Mouse (Mus musculus): ENCODE measurements at regions not wholly inside any gene's neighbourhood (a gene's known extent, or its start where the extent isn't known, plus 50 kb on each side); places are given as distances from the start of the nearest gene placed in this dataset.

DNA sequence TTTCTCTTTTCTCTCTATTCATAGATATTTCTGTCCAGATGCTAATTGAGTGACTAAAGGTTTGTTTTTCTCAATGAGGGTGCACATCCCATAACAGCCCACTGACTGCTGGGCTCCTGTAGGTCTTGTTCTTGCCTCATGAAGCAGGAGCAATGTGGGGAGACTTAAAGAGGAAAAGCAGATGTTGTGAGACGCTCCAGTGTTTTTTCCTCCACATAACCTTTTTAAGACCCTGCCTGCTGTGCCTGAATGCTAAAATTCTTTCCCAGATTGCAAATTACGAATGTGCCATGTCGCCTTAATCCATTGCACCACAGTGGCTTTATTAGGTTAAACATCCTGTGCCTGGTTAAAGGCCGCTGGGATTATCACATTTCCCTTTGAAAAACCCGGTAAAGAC, 165.5 kb upstream of the Zfhx3 start:
- no peaks in the 10 kb centered on the region for H3K4me1 ChIP-seq (ENCODE audit: control insufficient read depth, insufficient read depth, low read length)
- TF ChIP-seq CTCF (IDR thresholded peaks at IDR 0.05; ENCODE audit: extremely low read depth, insufficient read depth, low read length) (no peak), POLR2A (IDR thresholded peaks at IDR 0.05; ENCODE audit: extremely low read depth, insufficient read depth, low read length) (no peak)

GRCm38 (mm10) chr8:107785771-107786170, 156.7 kb upstream of the Zfhx3 start:
- H3K4me1 ChIP-seq (ENCODE audit: control insufficient read depth, insufficient read depth, low read length), result no peaks in the 10 kb centered on the region
- no peak overlapping the region for H3K27ac ChIP-seq (ENCODE audit: insufficient read depth, low read length)
- TF ChIP-seq CTCF (IDR thresholded peaks at IDR 0.05; ENCODE audit: extremely low read depth, insufficient read depth, low read length) (no peak), POLR2A (IDR thresholded peaks at IDR 0.05; ENCODE audit: extremely low read depth, insufficient read depth, low read length) (no peak)
- H3K4me3 ChIP-seq (ENCODE audit: insufficient read depth, low read length), result no peak overlapping the region

More for the DNA sequence above, 165.5 kb upstream of the Zfhx3 start:
- no peak overlapping the region for H3K27ac ChIP-seq (ENCODE audit: insufficient read depth, low read length)
- no peak overlapping the region for H3K4me3 ChIP-seq (ENCODE audit: insufficient read depth, low read length)

- H3K4me1 ChIP-seq (ENCODE audit: control insufficient read depth, insufficient read depth, low read length), result no peaks in the 10 kb centered on the region
- no peak overlapping the region for H3K27ac ChIP-seq (ENCODE audit: insufficient read depth, low read length)
- no peak overlapping the region for H3K4me3 ChIP-seq (ENCODE audit: insufficient read depth, low read length)
- TF ChIP-seq CTCF (IDR thresholded peaks at IDR 0.05; ENCODE audit: extremely low read depth, insufficient read depth, low read length), result no peak
- no peak for TF ChIP-seq POLR2A (IDR thresholded peaks at IDR 0.05; ENCODE audit: extremely low read depth, insufficient read depth, low read length)
These were observed 150.2 kb upstream of the Zfhx3 start for GRCm38 (mm10) chr8:107792286-107792685.

- H3K4me1 ChIP-seq (ENCODE audit: control insufficient read depth, insufficient read depth, low read length), result no peaks in the 10 kb centered on the region
- H3K4me3 ChIP-seq (ENCODE audit: insufficient read depth, low read length), result no peak overlapping the region
- no peak overlapping the region for H3K27ac ChIP-seq (ENCODE audit: insufficient read depth, low read length)
- TF ChIP-seq CTCF (IDR thresholded peaks at IDR 0.05; ENCODE audit: extremely low read depth, insufficient read depth, low read length), result no peak
- TF ChIP-seq POLR2A (IDR thresholded peaks at IDR 0.05; ENCODE audit: extremely low read depth, insufficient read depth, low read length), result no peak
These were observed 127.5 kb upstream of the Zfhx3 start for GRCm38 (mm10) chr8:107814931-107815330.

DNA sequence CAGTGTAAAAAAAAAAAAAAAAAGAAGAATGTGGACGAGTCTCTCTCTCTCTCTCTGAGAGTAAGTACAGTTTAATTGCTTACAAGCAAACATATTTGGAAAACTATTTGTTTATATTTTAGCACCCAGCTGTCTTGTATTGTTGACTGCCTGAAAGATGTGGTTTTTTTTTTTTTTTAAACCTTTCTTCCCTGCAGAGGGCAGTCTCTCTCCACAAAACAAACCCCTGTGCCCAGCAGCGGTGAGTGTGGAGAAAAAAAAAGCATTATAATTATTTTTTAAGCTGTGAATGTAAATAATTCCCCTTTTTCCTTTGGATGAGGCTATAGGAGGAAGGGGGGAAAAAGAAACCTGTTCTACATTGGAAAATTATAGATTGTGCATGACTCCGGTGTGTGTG, 126.7 kb upstream of the Zfhx3 start:
- no peak overlapping the region for H3K27ac ChIP-seq (ENCODE audit: insufficient read depth, low read length)

GRCm38 (mm10) chr8:107817796-107818195, 124.6 kb upstream of the Zfhx3 start:
- no peak for TF ChIP-seq CTCF (IDR thresholded peaks at IDR 0.05; ENCODE audit: extremely low read depth, insufficient read depth, low read length)
- TF ChIP-seq POLR2A (IDR thresholded peaks at IDR 0.05; ENCODE audit: extremely low read depth, insufficient read depth, low read length), result no peak
- H3K4me1 ChIP-seq (ENCODE audit: control insufficient read depth, insufficient read depth, low read length), result no peaks in the 10 kb centered on the region

More for the DNA sequence above, 126.7 kb upstream of the Zfhx3 start:
- Histone ChIP-seq H3K4me1 (ENCODE audit: control insufficient read depth, insufficient read depth, low read length) (no peaks in the 10 kb centered on the region), H3K4me3 (ENCODE audit: insufficient read depth, low read length) (no peak overlapping the region)
- TF ChIP-seq CTCF (IDR thresholded peaks at IDR 0.05; ENCODE audit: extremely low read depth, insufficient read depth, low read length) (peak; percentile 38; the same call in 1 of the 2 replicates), POLR2A (IDR thresholded peaks at IDR 0.05; ENCODE audit: extremely low read depth, insufficient read depth, low read length) (no peak)

DNA sequence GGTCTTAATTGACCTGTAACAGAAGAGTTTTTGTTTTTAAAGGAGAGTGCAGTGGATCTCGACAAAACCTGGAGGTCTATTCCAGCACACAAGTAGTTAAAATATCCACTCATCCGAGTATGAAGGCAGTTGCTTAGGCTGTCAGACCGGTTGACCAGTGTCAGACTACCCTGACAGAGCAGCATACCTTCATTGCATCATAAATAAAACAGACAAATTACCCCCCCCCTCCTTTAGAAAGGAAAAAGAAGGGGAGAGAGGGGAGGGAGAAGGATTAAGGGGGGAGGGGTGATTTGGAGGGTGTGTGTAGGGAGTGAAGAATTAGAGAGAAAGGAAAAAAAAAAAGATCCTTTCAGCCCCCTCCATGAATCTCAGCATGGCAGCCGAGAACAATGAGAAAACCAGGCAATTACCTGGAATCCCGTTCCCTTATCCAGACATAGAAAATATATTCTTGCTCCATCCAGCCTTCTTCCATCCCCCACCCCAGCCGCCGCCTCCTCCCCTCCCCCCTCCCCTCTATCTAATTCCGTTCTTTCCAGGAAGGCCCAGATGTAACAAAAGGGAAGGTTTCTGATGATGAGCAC, 122.2 kb upstream of the Zfhx3 start:
- H3K4me1 ChIP-seq (ENCODE audit: control insufficient read depth, insufficient read depth, low read length), result no peaks in the 10 kb centered on the region
- H3K4me3 ChIP-seq (ENCODE audit: insufficient read depth, low read length), result no peak overlapping the region
- TF ChIP-seq POLR2A (IDR thresholded peaks at IDR 0.05; ENCODE audit: extremely low read depth, insufficient read depth, low read length), result no peak
- TF ChIP-seq CTCF (IDR thresholded peaks at IDR 0.05; ENCODE audit: extremely low read depth, insufficient read depth, low read length), result no peak
- no peak overlapping the region for H3K27ac ChIP-seq (ENCODE audit: insufficient read depth, low read length)

More at GRCm38 (mm10) chr8:107817796-107818195, 124.6 kb upstream of the Zfhx3 start:
- no peak overlapping the region for H3K4me3 ChIP-seq (ENCODE audit: insufficient read depth, low read length)
- no peak overlapping the region for H3K27ac ChIP-seq (ENCODE audit: insufficient read depth, low read length)

GRCm38 (mm10) chr8:107821522-107821921, 120.9 kb upstream of the Zfhx3 start:
- TF ChIP-seq POLR2A (IDR thresholded peaks at IDR 0.05; ENCODE audit: extremely low read depth, insufficient read depth, low read length) (no peak), CTCF (IDR thresholded peaks at IDR 0.05; ENCODE audit: extremely low read depth, insufficient read depth, low read length) (no peak)
- H3K27ac ChIP-seq (ENCODE audit: insufficient read depth, low read length), result no peak overlapping the region
- no peaks in the 10 kb centered on the region for H3K4me1 ChIP-seq (ENCODE audit: control insufficient read depth, insufficient read depth, low read length)
- H3K4me3 ChIP-seq (ENCODE audit: insufficient read depth, low read length), result no peak overlapping the region

DNA sequence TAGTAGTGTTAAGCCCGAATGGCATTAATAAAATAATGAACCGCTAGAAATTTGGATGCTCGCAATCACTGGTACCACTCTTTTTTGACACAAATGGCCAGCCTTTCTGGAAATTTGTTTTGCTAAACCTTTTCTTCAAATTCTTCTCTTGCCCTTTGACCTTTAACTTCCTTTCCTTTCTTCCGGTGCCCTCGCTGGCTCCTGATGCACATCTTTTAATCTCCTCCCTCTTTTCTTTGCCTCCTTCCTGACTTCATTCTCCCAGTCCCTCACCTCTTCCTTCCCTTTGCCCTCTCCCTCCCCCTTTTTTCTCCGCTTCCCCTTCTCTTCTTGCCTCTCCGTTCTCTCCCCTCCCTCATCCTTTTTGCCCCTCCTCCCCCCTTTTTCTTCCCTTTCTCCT, 118.3 kb upstream of the Zfhx3 start:
- TF ChIP-seq CTCF (IDR thresholded peaks at IDR 0.05; ENCODE audit: extremely low read depth, insufficient read depth, low read length) (no peak), POLR2A (IDR thresholded peaks at IDR 0.05; ENCODE audit: extremely low read depth, insufficient read depth, low read length) (no peak)
- Histone ChIP-seq H3K27ac (ENCODE audit: insufficient read depth, low read length) (no peak overlapping the region), H3K4me1 (ENCODE audit: control insufficient read depth, insufficient read depth, low read length) (no peaks in the 10 kb centered on the region), H3K4me3 (ENCODE audit: insufficient read depth, low read length) (no peak overlapping the region)

DNA sequence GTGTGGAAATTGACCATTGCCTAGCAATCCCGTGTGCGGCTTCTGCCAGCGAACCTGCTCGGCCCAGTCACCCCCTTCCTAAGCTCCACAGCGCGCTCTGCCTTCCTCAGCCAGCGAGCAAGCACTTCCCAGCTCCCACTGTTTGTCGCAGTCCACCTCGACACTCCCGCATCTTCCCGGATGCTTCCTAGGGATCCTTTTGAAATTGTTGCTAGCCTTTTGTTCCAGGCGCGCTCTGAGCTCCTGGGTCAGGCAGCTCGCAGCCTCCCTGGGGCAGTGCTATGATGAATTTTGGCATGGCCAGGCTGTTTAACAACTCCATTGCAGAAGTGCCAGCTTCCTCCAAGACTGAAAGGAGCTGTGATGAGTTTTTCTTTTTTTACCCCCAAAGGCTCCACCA, 117.8 kb upstream of the Zfhx3 start:
- Histone ChIP-seq H3K4me3 (ENCODE audit: insufficient read depth, low read length) (no peak overlapping the region), H3K27ac (ENCODE audit: insufficient read depth, low read length) (no peak overlapping the region), H3K4me1 (ENCODE audit: control insufficient read depth, insufficient read depth, low read length) (no peaks in the 10 kb centered on the region)
- TF ChIP-seq POLR2A (IDR thresholded peaks at IDR 0.05; ENCODE audit: extremely low read depth, insufficient read depth, low read length) (no peak), CTCF (IDR thresholded peaks at IDR 0.05; ENCODE audit: extremely low read depth, insufficient read depth, low read length) (no peak)
